Mouse (Mus musculus): ENCODE data around the gene Krt86. TPM values are rescaled to one million over a fixed set of nuclear protein-coding genes. Genes with fewer than 3 reads are reported as not detected.

Krt86 gene
- polyA plus RNA-seq (2012; ENCODE audit: insufficient read depth, insufficient read length, missing spikeins) = not detected in 2 replicates

- H3K4me1 ChIP-seq (ENCODE audit: control insufficient read depth, insufficient read depth, insufficient read length, low read length) = no peaks in the 10 kb centered on the region
- no peak within 1 kb of the TSS for H3K27ac ChIP-seq (replicated peaks; ENCODE audit: low read depth, low read length)
- H3K4me3 ChIP-seq (ENCODE audit: insufficient read depth, low read depth, low read length) = no peak within 1 kb of the TSS
Measured at GRCm38 (mm10) chr15:101472952-101473528, at the start of gene Krt86. Gene Krt86 (plus strand): TSS chr15:101473478.

- H3K4me3 ChIP-seq (ENCODE audit: insufficient read depth, low read depth, low read length) = no peak overlapping the region
- H3K27ac ChIP-seq (replicated peaks; ENCODE audit: low read depth, low read length) = no peak overlapping the region
- no peaks in the 10 kb centered on the region for H3K4me1 ChIP-seq (ENCODE audit: control insufficient read depth, insufficient read depth, insufficient read length, low read length)
Measured at GRCm38 (mm10) chr15:101424914-101425313, 48.4 kb upstream of the Krt86 start.

- Histone ChIP-seq H3K27ac (replicated peaks; ENCODE audit: low read depth, low read length) (no peak overlapping the region), H3K4me1 (ENCODE audit: control insufficient read depth, insufficient read depth, insufficient read length, low read length) (no peaks in the 10 kb centered on the region), H3K4me3 (ENCODE audit: insufficient read depth, low read depth, low read length) (no peak overlapping the region)
Measured at GRCm38 (mm10) chr15:101436611-101437010, 36.7 kb upstream of the Krt86 start.

DNA sequence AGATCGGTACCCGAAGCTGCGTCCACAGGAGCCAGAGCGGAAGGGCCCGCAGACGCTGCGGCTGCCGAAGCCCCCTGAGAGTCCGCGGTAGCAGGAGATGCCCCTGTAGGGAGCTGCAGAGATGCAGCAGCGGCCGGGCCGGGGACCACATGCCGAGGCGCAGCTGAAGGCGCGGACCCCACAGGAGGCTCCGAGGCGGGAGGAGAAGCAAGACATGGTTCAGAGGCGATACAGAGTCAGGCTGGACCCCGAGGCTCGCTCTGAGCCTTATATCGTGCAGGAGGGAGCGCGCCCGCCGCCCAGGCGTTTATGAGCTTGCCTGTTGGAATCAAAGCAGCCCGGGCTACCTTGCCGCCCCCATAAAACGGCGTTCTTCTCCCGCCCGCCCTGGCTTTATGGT lies 34.7 kb upstream of the Krt86 start, which contains the start of gene Krt87:
Gene Krt87, minus strand, starts transcription at position 250 of the 400 bp plus-strand sequence.
- Histone ChIP-seq H3K4me3 (ENCODE audit: insufficient read depth, low read depth, low read length) (no peak within 1 kb of the TSS), H3K4me1 (ENCODE audit: control insufficient read depth, insufficient read depth, insufficient read length, low read length) (no peaks in the 10 kb centered on the region), H3K27ac (replicated peaks; ENCODE audit: low read depth, low read length) (no peak within 1 kb of the TSS)

DNA sequence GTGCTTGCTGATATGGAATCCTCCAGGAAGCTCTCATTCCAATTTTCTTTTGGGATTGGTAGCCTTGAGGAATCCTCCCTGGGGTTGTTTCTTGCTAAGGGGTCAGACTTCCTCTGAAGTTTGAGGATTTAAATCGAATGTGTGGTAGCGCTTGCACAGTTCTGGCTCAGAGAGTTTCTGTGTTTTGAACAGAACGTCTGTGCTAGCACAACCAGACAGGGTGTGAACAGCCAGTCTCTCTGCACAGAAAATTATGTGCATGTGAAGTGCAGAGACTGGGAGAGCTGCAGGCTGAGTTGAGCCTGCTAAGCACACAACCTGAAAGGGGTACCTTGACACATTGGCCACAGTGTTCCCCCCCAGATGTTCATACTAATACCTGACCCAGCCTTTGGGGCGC lies 32.4 kb upstream of the Krt86 start:
- Histone ChIP-seq H3K27ac (replicated peaks; ENCODE audit: low read depth, low read length) (no peak overlapping the region), H3K4me1 (ENCODE audit: control insufficient read depth, insufficient read depth, insufficient read length, low read length) (no peaks in the 10 kb centered on the region), H3K4me3 (ENCODE audit: insufficient read depth, low read depth, low read length) (no peak overlapping the region)

- Histone ChIP-seq H3K4me3 (ENCODE audit: insufficient read depth, low read depth, low read length) (no peak overlapping the region), H3K27ac (replicated peaks; ENCODE audit: low read depth, low read length) (no peak overlapping the region), H3K4me1 (ENCODE audit: control insufficient read depth, insufficient read depth, insufficient read length, low read length) (no peaks in the 10 kb centered on the region)
Measured at GRCm38 (mm10) chr15:101446572-101446971, 26.7 kb upstream of the Krt86 start.

- Histone ChIP-seq H3K27ac (replicated peaks; ENCODE audit: low read depth, low read length) (no peak within 1 kb of the TSS), H3K4me3 (ENCODE audit: insufficient read depth, low read depth, low read length) (no peak within 1 kb of the TSS), H3K4me1 (ENCODE audit: control insufficient read depth, insufficient read depth, insufficient read length, low read length) (no peaks in the 10 kb centered on the region)
Measured at GRCm38 (mm10) chr15:101447444-101447843, 25.8 kb upstream of the Krt86 start, which contains the start of gene Krt88. Gene Krt88 (plus strand): TSS chr15:101447744.

DNA sequence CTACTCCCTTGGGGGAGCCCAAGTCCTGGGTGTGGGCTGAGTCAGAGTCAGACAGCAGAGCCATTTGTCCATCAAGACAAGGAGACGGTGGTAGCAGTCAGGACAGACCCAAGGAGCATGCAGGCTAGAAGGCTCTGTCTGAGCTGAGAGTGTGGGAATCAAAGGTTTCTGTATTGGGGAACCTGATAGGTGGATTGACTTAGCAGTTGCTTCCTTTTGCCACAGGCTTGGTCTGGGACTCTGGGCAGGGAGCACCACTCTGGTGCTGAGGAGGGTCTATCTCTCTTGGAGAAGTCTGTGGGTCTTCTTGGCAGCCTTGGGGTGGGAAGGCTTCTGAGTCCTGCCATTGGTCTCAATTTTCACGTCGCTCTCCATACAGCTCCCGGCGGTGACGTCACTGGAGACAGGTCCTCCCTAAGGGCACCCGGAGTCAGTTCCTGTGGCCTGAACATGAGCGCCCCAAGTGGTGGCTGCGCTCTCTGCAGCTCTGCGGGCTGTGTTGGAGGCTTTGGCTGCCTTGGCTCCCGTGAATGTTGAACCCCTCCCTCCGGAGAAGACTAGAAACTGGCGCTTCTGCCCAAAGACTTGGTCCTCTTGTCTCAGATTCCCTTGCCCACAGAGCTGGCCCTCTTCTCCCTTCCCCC lies 20.1 kb upstream of the Krt86 start:
- no peaks in the 10 kb centered on the region for H3K4me1 ChIP-seq (ENCODE audit: control insufficient read depth, insufficient read depth, insufficient read length, low read length)

GRCm38 (mm10) chr15:101454774-101455173 lies 18.5 kb upstream of the Krt86 start:
- H3K27ac ChIP-seq (replicated peaks; ENCODE audit: low read depth, low read length) = no peak overlapping the region
- H3K4me3 ChIP-seq (ENCODE audit: insufficient read depth, low read depth, low read length) = no peak overlapping the region
- H3K4me1 ChIP-seq (ENCODE audit: control insufficient read depth, insufficient read depth, insufficient read length, low read length) = no peaks in the 10 kb centered on the region

More for the DNA sequence above, 20.1 kb upstream of the Krt86 start:
- H3K4me3 ChIP-seq (ENCODE audit: insufficient read depth, low read depth, low read length) = no peak overlapping the region
- no peak overlapping the region for H3K27ac ChIP-seq (replicated peaks; ENCODE audit: low read depth, low read length)

DNA sequence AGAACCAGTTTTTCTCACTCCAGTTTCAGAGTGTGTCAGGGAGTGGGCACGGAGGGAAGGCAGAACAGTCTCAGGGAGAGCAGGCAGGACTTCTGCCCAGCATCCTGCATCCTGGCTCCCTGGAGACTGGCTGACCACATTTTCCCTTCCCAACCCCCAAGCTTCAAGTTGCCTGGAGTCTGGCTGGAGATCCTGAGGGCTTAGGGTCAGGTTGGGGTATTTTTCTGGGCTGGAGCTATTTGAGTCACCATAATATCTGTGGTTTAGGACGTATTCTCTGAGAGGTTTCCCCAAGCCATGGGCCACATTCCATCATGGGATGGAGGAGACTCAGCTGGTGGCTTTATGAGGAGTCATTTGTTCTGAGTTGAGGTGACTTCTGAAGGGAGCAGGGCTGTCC lies 18.0 kb upstream of the Krt86 start:
- no peak overlapping the region for H3K27ac ChIP-seq (replicated peaks; ENCODE audit: low read depth, low read length)
- no peak overlapping the region for H3K4me3 ChIP-seq (ENCODE audit: insufficient read depth, low read depth, low read length)
- no peaks in the 10 kb centered on the region for H3K4me1 ChIP-seq (ENCODE audit: control insufficient read depth, insufficient read depth, insufficient read length, low read length)

- no peak overlapping the region for H3K4me3 ChIP-seq (ENCODE audit: insufficient read depth, low read depth, low read length)
- no peaks in the 10 kb centered on the region for H3K4me1 ChIP-seq (ENCODE audit: control insufficient read depth, insufficient read depth, insufficient read length, low read length)
- H3K27ac ChIP-seq (replicated peaks; ENCODE audit: low read depth, low read length) = no peak overlapping the region
Measured at GRCm38 (mm10) chr15:101455891-101456290, 17.4 kb upstream of the Krt86 start.

DNA sequence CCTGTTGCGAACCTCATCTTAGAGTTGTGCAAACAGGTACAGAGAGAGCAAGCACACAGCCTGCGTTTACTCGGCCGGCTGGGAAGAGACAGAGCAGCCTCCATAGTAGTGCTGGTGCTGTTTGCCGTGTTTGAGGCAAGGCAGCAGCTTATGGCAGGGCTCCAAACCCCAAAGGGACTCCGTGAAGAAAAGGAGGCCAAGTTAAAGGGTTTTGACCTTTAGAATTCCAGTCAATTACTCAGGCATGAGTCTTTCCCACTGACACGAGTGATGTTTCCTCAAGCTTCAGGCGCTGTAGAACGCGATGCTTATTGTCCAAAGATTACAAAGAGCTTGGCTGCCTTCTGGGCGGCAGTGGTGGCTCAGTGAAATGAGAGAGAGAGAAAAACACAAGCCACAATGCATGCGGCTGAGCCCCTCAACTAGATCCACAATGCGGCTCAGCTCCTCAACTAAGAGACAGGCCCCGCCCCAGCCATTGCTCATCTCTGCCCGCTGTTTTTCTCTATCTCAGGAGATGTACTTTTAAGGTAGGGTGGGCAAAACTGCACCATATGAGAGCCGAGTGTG lies 14.8 kb upstream of the Krt86 start:
- H3K4me3 ChIP-seq (ENCODE audit: insufficient read depth, low read depth, low read length) = no peak overlapping the region
- H3K27ac ChIP-seq (replicated peaks; ENCODE audit: low read depth, low read length) = no peak overlapping the region
- no peaks in the 10 kb centered on the region for H3K4me1 ChIP-seq (ENCODE audit: control insufficient read depth, insufficient read depth, insufficient read length, low read length)

DNA sequence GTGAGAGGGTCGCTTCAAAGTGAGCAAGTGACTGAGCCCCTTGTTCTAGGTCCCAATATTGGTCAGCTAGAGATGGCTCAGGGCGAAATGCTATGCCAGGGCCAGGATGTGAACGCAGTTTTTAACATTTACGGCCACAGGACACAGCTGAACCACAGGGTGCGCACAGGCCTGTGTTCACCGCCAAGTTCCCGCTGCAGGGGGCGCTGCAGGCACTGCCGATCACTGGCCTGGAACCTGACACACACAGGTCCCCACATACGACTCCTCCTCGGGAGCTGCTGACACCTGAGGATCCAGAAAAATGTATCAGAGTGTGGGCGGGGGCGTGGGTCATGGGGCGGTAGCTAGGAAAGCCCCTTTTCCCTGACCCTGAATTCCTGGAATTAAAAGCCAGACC lies 14.0 kb upstream of the Krt86 start:
- Histone ChIP-seq H3K27ac (replicated peaks; ENCODE audit: low read depth, low read length) (no peak overlapping the region), H3K4me3 (ENCODE audit: insufficient read depth, low read depth, low read length) (no peak overlapping the region), H3K4me1 (ENCODE audit: control insufficient read depth, insufficient read depth, insufficient read length, low read length) (no peaks in the 10 kb centered on the region)

DNA sequence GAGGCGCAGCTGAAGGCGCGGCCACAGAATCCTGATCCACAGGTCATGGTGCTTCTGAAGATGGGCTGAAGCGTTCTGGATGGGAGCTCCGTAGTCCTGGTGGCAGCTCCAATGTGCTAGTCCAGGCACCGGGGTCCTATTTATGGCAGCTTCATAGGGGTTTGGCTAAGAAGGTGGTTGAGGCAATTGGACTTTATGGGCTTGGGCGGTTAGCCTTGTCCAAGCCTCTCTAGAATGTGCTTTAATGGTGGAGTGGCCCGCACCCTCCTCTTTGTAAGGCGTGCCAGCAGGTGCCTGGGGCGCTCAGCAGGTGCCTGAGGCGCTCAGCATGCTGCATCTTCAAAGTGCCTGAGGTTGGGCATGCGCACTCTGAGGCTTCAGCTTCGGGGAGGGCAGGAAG lies 9.6 kb upstream of the Krt86 start, which contains the start of gene Krt81:
Gene Krt81, minus strand, starts transcription at position 101 of the 400 bp plus-strand sequence.
- no peak within 1 kb of the TSS for H3K4me3 ChIP-seq (ENCODE audit: insufficient read depth, low read depth, low read length)
- no peak within 1 kb of the TSS for H3K27ac ChIP-seq (replicated peaks; ENCODE audit: low read depth, low read length)
- no peaks in the 10 kb centered on the region for H3K4me1 ChIP-seq (ENCODE audit: control insufficient read depth, insufficient read depth, insufficient read length, low read length)

- Histone ChIP-seq H3K27ac (replicated peaks; ENCODE audit: low read depth, low read length) (no peak overlapping the region), H3K4me1 (ENCODE audit: control insufficient read depth, insufficient read depth, insufficient read length, low read length) (no peaks in the 10 kb centered on the region), H3K4me3 (ENCODE audit: insufficient read depth, low read depth, low read length) (no peak overlapping the region)
Measured at GRCm38 (mm10) chr15:101469093-101469492, 4.2 kb upstream of the Krt86 start.

All from brown adipose tissue, adult 24 weeks (tissue).